Mouse (Mus musculus): ENCODE results near the gene Dcaf6. TPM values are rescaled to one million over a fixed set of nuclear protein-coding genes. Genes with fewer than 3 reads are reported as not detected.
"Not testable (repeated sequence)": the region's sequence is repeated elsewhere in the genome, so short reads cannot be mapped to it uniquely, and the experiment has no call there.

The Dcaf6 gene
- polyA plus RNA-seq, 1 experiment from 2014 or later = 10.9 TPM

DNA sequence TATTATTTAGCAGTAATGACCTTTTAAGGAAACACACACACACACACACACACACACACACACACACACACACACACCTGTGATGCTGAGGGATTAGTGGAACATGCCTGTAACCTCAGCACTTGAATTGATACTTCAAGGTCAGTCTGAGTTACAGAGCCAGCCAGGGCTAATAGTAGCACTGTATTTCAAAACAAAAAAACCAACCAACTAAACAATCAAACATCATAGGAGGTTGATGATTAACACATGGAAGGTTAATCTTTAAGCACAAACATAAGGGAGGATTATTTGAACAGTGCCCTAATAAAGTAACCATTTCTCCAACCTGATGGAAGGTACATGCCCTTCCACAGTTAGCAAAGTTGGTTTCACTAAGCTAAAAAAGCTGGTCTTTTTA is 111.6 kb downstream of the Dcaf6 start:
- Histone ChIP-seq H3K9me3 (no peaks in the 10 kb centered on the region), H3K4me1 (no peaks in the 10 kb centered on the region), H3K36me3 (peaks cover 9% of the 10 kb centered on the region), H3K27ac (no peak overlapping the region), H3K4me3 (no peak overlapping the region), H3K27me3 (no peaks in the 10 kb centered on the region), H3K4me2 (replicated peaks) (no peak overlapping the region), H3K9ac (no peak overlapping the region)
- ATAC-seq (ENCODE audit: insufficient number of reproducible peaks, insufficient read depth, low FRiP score, low TSS enrichment) = no peak

GRCm38 (mm10) chr1:165344453-165344852 is 115.8 kb downstream of the Dcaf6 start:
- no peak for ATAC-seq (ENCODE audit: insufficient number of reproducible peaks, insufficient read depth, low FRiP score, low TSS enrichment)
- Histone ChIP-seq H3K36me3 (no peaks in the 10 kb centered on the region), H3K4me2 (replicated peaks) (no peak overlapping the region), H3K4me3 (no peak overlapping the region), H3K4me1 (no peaks in the 10 kb centered on the region), H3K9ac (no peak overlapping the region), H3K27ac (no peak overlapping the region), H3K27me3 (no peaks in the 10 kb centered on the region), H3K9me3 (no peaks in the 10 kb centered on the region)
- WGBS = 23% methylated on average over 4 of the region's 4 CpGs

DNA sequence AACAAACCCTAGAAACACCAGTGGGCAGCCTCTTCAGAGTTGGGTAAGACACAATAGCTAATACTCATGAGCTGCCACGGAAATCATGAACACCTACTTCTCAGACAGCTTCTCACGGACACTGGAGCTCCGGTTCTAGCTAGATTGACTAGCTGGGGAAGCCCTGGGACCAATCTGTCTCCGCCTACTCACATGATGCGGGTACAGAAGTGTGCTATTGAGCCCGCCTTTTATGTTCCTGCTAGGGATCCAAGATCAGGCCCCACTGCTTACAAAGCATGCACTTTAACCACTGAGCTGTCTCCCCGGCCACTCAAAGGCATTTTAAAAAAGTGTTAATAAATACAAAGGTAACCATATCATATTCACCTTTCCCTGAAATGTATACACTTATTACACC is 118.1 kb downstream of the Dcaf6 start:
- Histone ChIP-seq H3K4me2 (replicated peaks) (no peak overlapping the region), H3K4me3 (no peak overlapping the region), H3K27ac (no peak overlapping the region), H3K27me3 (no peaks in the 10 kb centered on the region), H3K9me3 (no peaks in the 10 kb centered on the region), H3K9ac (no peak overlapping the region), H3K36me3 (no peaks in the 10 kb centered on the region), H3K4me1 (no peaks in the 10 kb centered on the region)
- WGBS = 74% methylated on average over 7 of the region's 7 CpGs
- ATAC-seq (ENCODE audit: insufficient number of reproducible peaks, insufficient read depth, low FRiP score, low TSS enrichment) = no peak

- 82% methylated on average over 3 of the region's 3 CpGs for WGBS
- Histone ChIP-seq H3K4me1 (0 out of 2 replicates have a peak, but pooled peaks cover 3% of the 10 kb centered on the region), H3K27me3 (no peaks in the 10 kb centered on the region), H3K4me3 (no peak overlapping the region), H3K36me3 (no peaks in the 10 kb centered on the region), H3K9me3 (no peaks in the 10 kb centered on the region), H3K9ac (no peak overlapping the region), H3K4me2 (replicated peaks) (no peak overlapping the region), H3K27ac (no peak overlapping the region)
- no peak for ATAC-seq (ENCODE audit: insufficient number of reproducible peaks, insufficient read depth, low FRiP score, low TSS enrichment)
Measured at GRCm38 (mm10) chr1:165332797-165333196, 127.5 kb downstream of the Dcaf6 start.

DNA sequence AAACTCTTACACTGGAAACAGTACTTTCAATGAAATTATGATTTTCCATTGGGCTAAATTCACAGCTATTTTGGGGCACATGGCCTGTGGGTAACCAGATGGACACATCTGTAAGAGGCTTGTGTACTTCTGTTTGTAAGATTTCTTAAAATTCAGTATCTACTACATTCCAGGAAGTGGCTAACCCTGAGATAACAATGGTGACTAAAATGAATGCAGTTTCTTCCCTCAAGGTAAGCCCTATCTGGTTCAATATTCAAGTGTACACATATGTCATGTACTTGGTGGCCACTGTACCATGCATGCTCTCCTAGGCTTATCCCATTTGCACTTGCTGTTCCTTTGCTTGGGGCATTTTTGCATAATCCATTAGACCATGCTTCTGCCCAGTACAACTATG is 129.4 kb downstream of the Dcaf6 start:
- Histone ChIP-seq H3K27me3 (no peaks in the 10 kb centered on the region), H3K4me2 (replicated peaks) (no peak overlapping the region), H3K9me3 (no peaks in the 10 kb centered on the region), H3K9ac (no peak overlapping the region), H3K27ac (no peak overlapping the region), H3K36me3 (no peaks in the 10 kb centered on the region), H3K4me3 (no peak overlapping the region), H3K4me1 (0 out of 2 replicates have a peak, but pooled peaks cover 8% of the 10 kb centered on the region)
- ATAC-seq (ENCODE audit: insufficient number of reproducible peaks, insufficient read depth, low FRiP score, low TSS enrichment) = no peak

DNA sequence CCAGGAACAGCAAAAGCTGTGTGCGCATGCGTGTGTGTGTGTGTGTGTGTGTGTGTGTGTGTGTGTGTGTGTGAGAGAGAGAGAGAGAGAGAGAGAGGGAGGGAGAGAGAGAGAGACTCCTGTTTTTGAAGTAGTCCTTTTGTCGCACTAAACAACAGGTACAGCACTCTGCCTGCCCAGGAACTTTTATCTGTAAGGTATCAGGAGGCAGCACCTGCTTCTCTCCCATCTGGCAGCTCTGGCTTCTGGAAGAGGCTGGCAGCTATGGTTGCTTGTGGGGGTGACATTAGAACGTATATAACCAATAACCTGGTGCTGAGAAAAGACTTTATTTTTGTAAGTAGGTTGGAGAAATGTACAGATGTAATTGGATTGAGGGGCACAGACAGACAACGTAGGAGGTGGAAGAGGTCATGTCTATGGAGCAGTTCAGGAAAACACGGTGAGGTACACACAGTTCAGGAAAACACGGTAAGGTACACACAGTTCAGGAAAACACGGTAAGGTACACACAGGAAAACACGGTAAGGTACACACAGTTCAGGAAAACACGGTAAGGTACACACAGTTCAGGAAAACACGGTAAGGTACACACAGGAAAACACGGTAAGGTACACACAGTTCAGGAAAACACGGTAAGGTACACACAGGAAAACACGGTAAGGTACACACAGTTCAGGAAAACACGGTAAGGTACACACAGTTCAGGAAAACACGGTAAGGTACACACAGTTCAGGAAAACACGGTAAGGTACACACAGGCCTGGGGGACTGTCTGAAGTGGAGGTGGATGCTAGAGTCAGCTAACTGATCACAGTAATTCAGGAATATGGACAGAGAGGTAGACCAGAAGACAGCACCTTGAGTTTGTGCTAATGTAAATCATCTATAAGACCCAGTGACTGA is 131.6 kb downstream of the Dcaf6 start:
- 90% methylated on average over 17 of the region's 17 CpGs for WGBS
- not testable (repeated sequence) for H3K36me3 ChIP-seq; H3K9me3 ChIP-seq; H3K27ac ChIP-seq; H3K4me2 ChIP-seq (replicated peaks); H3K4me1 ChIP-seq; H3K9ac ChIP-seq; ATAC-seq (ENCODE audit: insufficient number of reproducible peaks, insufficient read depth, low FRiP score, low TSS enrichment); H3K27me3 ChIP-seq; H3K4me3 ChIP-seq

GRCm38 (mm10) chr1:165327831-165328230 is 132.4 kb downstream of the Dcaf6 start:
- H3K4me1 ChIP-seq = 0 out of 2 replicates have a peak, but pooled peaks cover 8% of the 10 kb centered on the region
- no peak overlapping the region for H3K4me3 ChIP-seq
- H3K36me3 ChIP-seq = peaks cover 8% of the 10 kb centered on the region
- H3K9me3 ChIP-seq = no peaks in the 10 kb centered on the region
- H3K27ac ChIP-seq = no peak overlapping the region
- WGBS = 54% methylated on average over 5 of the region's 5 CpGs
- no peak overlapping the region for H3K4me2 ChIP-seq (replicated peaks)
- H3K9ac ChIP-seq = no peak overlapping the region
- no peaks in the 10 kb centered on the region for H3K27me3 ChIP-seq
- peak; percentile 67; the same call in 1 of the 2 replicates for ATAC-seq (ENCODE audit: insufficient number of reproducible peaks, insufficient read depth, low FRiP score, low TSS enrichment)

DNA sequence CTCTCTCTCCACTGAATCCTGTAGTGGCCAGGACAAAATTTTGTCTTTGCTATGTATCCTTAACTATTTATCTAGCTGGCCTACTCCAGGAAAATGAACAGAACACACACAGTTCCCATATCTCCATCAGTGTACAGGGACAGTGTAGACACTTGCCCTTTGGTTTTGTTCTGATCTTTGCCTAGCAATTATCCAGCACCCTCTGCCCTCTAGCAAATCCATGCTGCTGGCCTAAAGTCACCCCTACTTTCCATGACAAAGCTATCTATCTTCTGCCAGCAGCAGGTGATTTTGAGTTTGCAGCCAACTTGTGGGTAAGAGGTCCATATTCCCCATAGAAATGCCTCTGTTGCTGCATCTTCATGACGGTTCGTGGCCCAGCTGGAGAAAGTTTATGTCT is 132.9 kb downstream of the Dcaf6 start:
- peaks cover 8% of the 10 kb centered on the region for H3K36me3 ChIP-seq
- H3K27ac ChIP-seq = no peak overlapping the region
- H3K4me1 ChIP-seq = 0 out of 2 replicates have a peak, but pooled peaks cover 8% of the 10 kb centered on the region
- no peak overlapping the region for H3K4me2 ChIP-seq (replicated peaks)
- H3K9me3 ChIP-seq = no peaks in the 10 kb centered on the region
- no peak for ATAC-seq (ENCODE audit: insufficient number of reproducible peaks, insufficient read depth, low FRiP score, low TSS enrichment)
- H3K4me3 ChIP-seq = no peak overlapping the region
- no peak overlapping the region for H3K9ac ChIP-seq
- 30% methylated on average over 2 of the region's 2 CpGs for WGBS
- no peaks in the 10 kb centered on the region for H3K27me3 ChIP-seq

- H3K9me3 ChIP-seq = no peaks in the 10 kb centered on the region
- H3K36me3 ChIP-seq = peaks cover 36% of the 10 kb centered on the region
- 80% methylated on average over 7 of the region's 7 CpGs for WGBS
- no peak overlapping the region for H3K4me2 ChIP-seq (replicated peaks)
- H3K9ac ChIP-seq = no peak overlapping the region
- no peaks in the 10 kb centered on the region for H3K27me3 ChIP-seq
- H3K4me1 ChIP-seq = 0 out of 2 replicates have a peak, but pooled peaks cover 6% of the 10 kb centered on the region
- H3K4me3 ChIP-seq = no peak overlapping the region
- ATAC-seq (ENCODE audit: insufficient number of reproducible peaks, insufficient read depth, low FRiP score, low TSS enrichment) = no peak
- H3K27ac ChIP-seq = no peak overlapping the region
Measured at GRCm38 (mm10) chr1:165322934-165323333, 137.3 kb downstream of the Dcaf6 start.

- Histone ChIP-seq H3K9me3 (no peaks in the 10 kb centered on the region), H3K27ac (0 out of 2 replicates have a peak overlapping the region, but pooled peaks have one; percentile 11), H3K4me1 (no peaks in the 10 kb centered on the region), H3K27me3 (no peaks in the 10 kb centered on the region), H3K4me3 (no peak overlapping the region), H3K4me2 (replicated peaks) (no peak overlapping the region), H3K36me3 (peaks cover 41% of the 10 kb centered on the region), H3K9ac (no peak overlapping the region)
- ATAC-seq (ENCODE audit: insufficient number of reproducible peaks, insufficient read depth, low FRiP score, low TSS enrichment) = peak; percentile 32; the same call in 1 of the 2 replicates
- 84% methylated on average over 7 of the region's 7 CpGs for WGBS
Measured at GRCm38 (mm10) chr1:165321891-165322290, 138.4 kb downstream of the Dcaf6 start.

DNA sequence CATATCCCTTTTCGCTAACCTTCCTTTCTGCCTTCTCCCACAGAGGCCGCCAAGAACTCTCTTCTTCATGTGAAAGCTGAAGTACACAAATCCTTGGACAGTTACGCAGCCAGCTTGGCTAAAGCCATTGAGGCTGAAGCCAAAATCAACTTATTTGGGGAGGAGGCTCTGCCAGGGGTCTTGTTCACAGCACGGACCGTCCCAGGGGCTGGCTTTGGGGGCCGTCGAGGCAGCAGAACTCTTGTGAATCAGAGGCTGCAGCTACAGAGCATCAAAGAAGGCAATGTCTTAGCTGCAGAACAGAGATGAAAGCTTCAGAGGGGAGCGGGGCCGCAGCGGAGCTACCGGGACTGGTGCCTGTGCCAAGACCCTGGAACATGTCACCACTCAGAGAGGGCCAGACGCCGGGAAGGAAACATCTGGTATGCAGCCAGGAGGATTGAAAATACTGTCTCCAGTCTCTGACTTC is 138.8 kb downstream of the Dcaf6 start:
- Histone ChIP-seq H3K4me2 (replicated peaks) (no peak overlapping the region), H3K4me3 (no peak overlapping the region), H3K9me3 (no peaks in the 10 kb centered on the region), H3K4me1 (no peaks in the 10 kb centered on the region), H3K27me3 (no peaks in the 10 kb centered on the region), H3K9ac (no peak overlapping the region), H3K27ac (0 out of 2 replicates have a peak overlapping the region, but pooled peaks have one; percentile 11), H3K36me3 (peaks cover 41% of the 10 kb centered on the region)
- WGBS = 79% methylated on average over 13 of the region's 13 CpGs
- ATAC-seq (ENCODE audit: insufficient number of reproducible peaks, insufficient read depth, low FRiP score, low TSS enrichment) = no peak

Data from embryonic facial prominence, embryonic 12.5 days (tissue).